Mouse (Mus musculus) midbrain, embryonic 10.5 days (tissue): ENCODE data around the gene Dnmt3c. TPM values are rescaled to one million over a fixed set of nuclear protein-coding genes. Genes with fewer than 3 reads are reported as not detected.

Experiments
- polyA plus RNA-seq: library from polyadenylated mRNA; unstranded; fragments of >200 nt; fragmentation: Nextera tagmentation; extraction: Ambion mirVana; gene quantifications from 2 replicates; pipeline ENCODE4 v1.2.1, GENCODE M21; 2016

Dnmt3c gene
- polyA plus RNA-seq, 1 experiment from 2014 or later = 0.06 TPM

Other genes with a start within 250 kb of the Dnmt3c start
- not detected in 2 replicates for gene 4930404H24Rik, start 203.9 kb upstream of the Dnmt3c start, polyA plus RNA-seq
- 12.8 and 16.8 TPM in 2 replicates for gene Nol4l, start 166.7 kb upstream of the Dnmt3c start, polyA plus RNA-seq
- gene Commd7, start 63.9 kb upstream of the Dnmt3c start, polyA plus RNA-seq = 69.7 and 70.5 TPM in 2 replicates
- gene Dnmt3b, start 47.2 kb upstream of the Dnmt3c start, polyA plus RNA-seq = 18.8 and 20.6 TPM in 2 replicates
- 341 and 354 TPM in 2 replicates for gene Mapre1, start 44.6 kb downstream of the Dnmt3c start, polyA plus RNA-seq
- not detected in 2 replicates for gene Efcab8, start 83.3 kb downstream of the Dnmt3c start, polyA plus RNA-seq
- not detected in 2 replicates for gene Sun5, start 174.4 kb downstream of the Dnmt3c start, polyA plus RNA-seq
- not detected in 2 replicates for gene Bpifb2, start 178.4 kb downstream of the Dnmt3c start, polyA plus RNA-seq
- gene Bpifb6, start 203.7 kb downstream of the Dnmt3c start, polyA plus RNA-seq = not detected in 2 replicates
- not detected in 2 replicates for gene Bpifb3, start 221.6 kb downstream of the Dnmt3c start, polyA plus RNA-seq
- 0.10 TPM in 1 of 2 replicates, not detected in the other for gene Bpifb4, start 241.6 kb downstream of the Dnmt3c start, polyA plus RNA-seq